Mouse (Mus musculus): ENCODE measurements around the gene E130114P18Rik. TPM values are rescaled to one million over a fixed set of nuclear protein-coding genes. Genes with fewer than 3 reads are reported as not detected.

E130114P18Rik gene
- total RNA-seq, 2 experiments from 2014 or later = 5.0 to 5.9 TPM

DNA sequence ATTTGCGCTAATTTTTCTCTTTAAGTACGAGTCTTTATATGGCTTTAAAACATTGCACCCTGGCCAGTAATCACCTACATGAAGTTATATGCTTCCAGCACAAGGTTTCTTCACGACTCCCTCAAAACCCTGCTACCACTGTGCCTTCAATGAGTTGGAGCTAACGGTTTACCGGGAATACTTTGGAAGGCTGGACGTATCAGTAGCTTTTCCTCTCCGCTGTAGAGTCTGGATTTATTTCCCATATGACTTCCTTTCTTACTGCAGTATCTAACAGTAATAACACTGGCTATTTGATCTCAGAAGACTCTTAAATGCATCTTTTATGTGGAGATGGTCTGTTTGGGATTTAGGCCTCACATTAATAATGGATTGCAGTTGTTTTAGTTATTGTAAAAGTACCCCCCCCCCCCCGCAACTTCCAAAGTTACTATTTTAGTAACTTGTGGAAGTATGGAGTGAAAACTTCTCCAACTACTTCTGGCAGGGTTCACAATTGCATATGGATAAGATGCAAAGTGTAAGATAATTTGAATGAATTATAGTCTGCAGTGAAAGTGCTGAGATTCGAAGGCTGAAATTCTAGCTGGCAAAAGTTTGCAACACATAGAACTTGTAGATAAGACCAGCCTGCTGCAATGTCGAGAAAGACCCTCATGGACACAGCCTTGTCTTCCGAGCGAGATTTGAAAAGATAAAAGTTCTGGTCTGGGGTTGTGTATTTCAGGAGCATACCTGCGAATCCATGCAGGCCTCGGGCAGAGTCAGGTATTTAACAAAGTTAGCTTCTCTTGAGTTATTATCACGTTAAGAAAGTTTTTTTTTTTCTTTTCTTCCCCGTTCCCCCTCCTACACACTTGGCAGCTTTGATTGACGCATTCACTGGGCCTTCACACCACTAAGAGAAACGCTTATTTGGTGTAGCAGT lies 1.4 kb upstream of the E130114P18Rik start:
- no peak for DNase-seq (ENCODE audit: low spot score in 2 of 2)
- intact Hi-C loops (cut with DNase I) = loop anchor here (5.0 to 10.0 kb wide), 2 partner anchors 194 to 543 kb away; no protein-coding TSS in a partner anchor

DNA sequence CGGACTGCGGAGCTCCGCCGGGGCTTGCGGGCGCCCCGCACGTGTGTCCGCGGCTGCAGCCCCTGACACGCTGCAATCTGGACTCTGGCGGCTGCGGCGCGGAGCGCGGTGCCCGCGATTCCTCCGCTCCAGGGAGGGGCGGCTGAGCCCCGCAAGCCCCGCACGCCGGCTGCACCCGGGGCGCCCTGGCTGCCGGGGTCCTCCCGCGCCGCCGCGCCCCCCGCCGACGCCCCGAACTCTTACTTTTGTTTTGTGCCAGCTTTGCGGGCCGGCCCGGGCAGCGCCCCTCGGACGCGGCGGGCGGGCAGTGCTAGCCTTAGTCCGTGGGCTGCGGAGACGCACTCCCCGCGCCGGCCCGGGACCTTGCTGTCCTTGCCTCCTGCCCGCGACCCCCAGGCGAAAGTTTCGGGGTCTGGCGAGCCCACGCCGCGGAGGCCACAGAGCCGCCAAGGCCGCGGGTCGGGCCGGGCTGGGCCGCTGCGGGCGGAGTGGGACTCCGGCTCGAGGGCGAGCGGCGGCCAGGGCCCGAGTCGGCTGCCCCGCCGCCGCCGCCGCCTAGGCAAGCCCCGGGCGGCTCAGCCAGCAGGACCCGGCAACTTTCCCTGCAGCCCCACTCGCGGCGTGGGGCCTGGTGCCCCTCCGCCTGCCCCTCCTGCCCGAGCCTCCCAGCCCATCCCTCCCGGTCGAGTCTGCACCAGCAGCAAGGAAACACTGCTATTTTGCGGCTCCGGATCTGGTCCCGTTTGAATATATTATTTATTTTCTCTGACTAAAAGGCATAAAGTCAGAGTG lies 529 bp upstream of the E130114P18Rik start:
- intact Hi-C loops (cut with DNase I) = loop anchor here (5.0 to 10.0 kb wide), 2 partner anchors 194 to 544 kb away; no protein-coding TSS in a partner anchor

DNA sequence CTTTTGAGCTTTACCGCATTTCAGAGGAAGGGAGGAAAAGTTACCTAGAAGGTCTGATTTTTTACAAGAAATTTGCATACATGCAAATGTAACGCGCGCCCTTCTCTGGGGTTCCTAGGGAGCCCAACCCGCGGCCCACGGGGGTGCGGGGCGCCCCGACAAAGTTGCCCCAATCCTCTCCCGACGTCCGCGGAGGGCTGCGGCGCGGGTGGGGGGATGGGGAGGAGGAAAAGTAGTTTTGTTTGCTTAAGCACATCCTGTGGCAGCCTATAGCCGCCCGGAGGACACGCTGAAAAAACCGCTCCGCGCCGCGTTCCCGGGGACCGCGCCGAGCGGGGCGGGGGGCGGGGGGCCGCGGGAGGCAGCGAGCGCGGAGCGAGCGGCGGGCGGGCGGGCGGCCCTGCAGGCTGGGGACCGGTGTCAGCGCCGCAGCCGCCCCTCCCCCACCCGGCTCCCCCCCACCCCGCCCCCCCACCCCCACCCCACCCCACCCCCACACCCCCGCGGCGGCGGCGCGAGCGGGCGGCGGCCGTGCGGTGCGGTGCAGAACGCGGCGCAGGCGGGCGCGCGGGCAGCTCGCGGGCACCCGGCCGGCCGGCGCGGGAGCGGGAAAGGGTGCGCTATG lies 685 bp downstream of the E130114P18Rik start:
- peak in 1 of 2 experiments; percentile 44 for DNase-seq (ENCODE audit: low spot score in 2 of 2)
- intact Hi-C loops (cut with DNase I) = loop anchor here (5.0 to 10.0 kb wide), 2 partner anchors 192 to 545 kb away; no protein-coding TSS in a partner anchor

More for the DNA sequence above, 529 bp upstream of the E130114P18Rik start:
- peak in 1 of 2 experiments; percentile 35 for DNase-seq (ENCODE audit: low spot score in 2 of 2)

DNA sequence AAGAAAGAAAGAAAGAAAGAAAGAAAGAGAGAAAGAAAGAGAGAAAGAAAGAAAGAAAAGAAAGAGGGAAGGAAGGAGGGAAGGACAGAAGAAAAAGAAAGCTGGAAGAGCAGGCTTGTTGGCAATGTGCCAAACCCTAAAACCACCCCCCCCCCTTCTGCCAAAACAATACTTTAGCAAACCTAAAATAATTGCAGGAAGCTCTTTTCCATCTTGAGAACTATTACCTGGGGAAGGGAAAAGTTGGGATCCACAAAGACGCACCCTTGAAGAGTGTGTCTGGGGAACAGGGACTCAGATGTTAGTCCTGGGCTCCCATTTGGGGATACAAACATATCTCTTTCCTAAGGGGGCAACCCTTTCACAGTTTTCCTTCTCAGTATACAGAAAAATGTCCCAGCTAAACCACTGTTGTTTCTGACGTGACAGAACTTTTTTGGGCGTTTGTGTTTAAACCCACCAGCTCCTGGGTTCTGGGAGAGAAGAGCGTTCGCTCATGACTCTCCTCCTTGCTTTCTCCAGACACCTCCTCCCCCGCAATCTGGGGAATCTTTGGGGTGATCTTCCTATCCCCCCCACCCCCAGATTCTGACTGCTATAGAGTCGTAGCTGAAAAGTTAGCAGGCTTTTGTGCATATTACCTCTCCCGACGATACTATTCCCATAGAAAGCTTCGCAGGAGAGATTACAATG lies 1.3 kb downstream of the E130114P18Rik start:
- intact Hi-C loops (cut with DNase I) = loop anchor here (5.0 to 10.0 kb wide), 2 partner anchors 192 to 546 kb away; no protein-coding TSS in a partner anchor
- no peak for DNase-seq (ENCODE audit: low spot score in 2 of 2)

DNA sequence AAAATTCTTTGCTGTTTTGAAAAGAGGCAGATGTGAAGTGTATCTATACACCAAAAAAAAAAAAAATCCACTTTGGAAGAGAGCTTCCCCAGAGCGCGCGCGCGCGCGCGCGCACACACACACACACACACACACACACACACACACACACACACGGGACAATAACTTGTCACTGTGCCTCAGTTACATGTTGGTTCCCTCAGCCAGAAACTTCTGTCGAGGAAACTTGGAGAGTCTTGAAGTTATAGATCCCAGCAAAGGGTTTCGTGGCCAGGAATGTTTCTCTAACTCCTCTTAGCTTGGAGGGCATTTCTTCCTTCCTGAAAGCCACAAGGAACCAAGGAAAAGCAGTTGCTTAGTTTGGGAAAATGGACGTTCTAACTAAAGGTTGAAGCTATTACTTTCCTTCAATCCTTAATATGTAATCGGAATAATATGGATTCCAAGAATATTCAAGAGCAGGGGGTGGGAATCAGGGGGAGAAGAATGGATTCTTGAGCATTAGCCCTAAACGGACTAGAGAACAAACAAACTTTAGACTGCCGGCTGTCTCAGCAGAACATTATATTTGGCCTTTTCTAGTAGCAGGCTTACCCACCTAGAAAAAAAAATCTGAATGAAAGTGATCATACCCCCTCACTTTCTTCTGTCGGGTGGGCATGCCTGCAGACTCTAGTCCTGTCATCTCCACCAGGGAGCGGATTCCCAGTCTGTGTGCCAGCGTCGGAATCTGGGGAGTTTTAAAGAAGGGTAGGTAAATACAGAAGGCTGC lies 2.2 kb downstream of the E130114P18Rik start:
- intact Hi-C loops (cut with DNase I) = loop anchor here (5.0 to 10.0 kb wide), 2 partner anchors 191 to 547 kb away; no protein-coding TSS in a partner anchor
- DNase-seq (ENCODE audit: low spot score in 2 of 2) = no peak

DNA sequence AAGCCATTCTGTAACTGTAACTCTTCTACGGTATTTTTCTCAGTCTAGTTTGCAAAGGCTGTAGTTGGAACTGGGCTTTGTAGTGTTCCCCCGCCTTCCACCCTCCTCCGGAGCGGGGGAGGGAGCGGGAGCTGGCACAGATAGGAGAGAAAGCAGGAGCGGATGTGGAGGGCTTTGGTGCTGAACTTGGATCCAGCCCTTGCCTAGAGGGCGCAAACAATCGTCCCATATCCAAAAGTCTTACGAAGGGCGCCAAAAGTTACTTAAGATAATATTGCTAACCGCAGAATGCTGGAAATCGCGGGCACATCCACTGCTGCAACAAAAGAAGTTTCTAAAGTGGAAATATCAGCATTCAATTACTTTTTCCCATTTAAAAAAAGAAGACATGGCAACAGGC lies 2.8 kb downstream of the E130114P18Rik start:
- intact Hi-C loops (cut with DNase I) = loop anchor here (5.0 to 10.0 kb wide), 2 partner anchors 190 to 547 kb away; no protein-coding TSS in a partner anchor
- peak; percentile 53 to 58 for DNase-seq (ENCODE audit: low spot score in 2 of 2)

DNA sequence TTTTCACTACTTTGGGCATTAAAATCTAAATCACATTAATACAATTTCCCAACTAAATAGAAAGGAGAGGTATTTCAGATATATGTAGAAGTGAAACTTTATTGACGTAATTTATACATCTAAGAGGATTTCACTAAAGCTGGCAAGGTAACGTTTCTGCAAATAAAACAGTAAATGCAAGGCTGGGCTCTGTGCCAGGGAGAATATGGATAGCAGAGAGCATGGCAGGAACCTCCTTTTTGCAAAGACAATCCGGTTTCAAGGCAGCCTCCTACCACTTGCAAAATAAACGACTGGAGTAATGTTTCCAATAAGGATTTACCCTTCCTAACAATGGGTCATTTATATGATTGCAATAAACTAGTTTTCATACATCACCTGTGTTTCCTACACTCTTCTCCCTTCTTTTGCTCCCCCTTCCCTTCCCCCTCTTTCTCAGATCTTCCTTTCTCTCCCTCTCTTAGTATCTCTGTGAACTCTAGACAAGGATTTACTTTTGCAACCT lies 3.4 kb downstream of the E130114P18Rik start:
- intact Hi-C loops (cut with DNase I) = loop anchor here (5.0 to 10.0 kb wide), 2 partner anchors 138 to 190 kb away; no protein-coding TSS in a partner anchor
- no peak for DNase-seq (ENCODE audit: low spot score in 2 of 2)

DNA sequence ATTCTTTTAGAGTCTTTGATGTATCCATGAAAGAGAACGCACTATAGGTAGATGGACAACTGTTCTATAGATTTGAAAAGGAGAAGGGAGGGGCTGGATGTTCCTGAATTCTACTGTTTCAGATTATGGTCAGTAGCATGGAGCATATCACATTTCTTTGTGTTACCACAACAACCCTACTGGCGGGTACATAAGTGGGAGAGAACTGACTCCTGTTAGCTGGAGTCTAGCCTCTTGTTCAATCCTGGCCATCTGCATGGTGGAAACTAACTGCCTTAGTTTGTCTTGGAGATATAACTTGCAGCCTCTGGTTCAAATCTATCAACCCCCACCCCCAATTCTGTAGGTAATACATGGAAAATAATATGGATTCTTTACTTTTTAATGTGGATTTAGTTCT lies 4.1 kb downstream of the E130114P18Rik start:
- intact Hi-C loops (cut with DNase I) = loop anchor here (2.0 to 10.0 kb wide), 4 partner anchors 17 to 189 kb away; no protein-coding TSS in a partner anchor
- DNase-seq (ENCODE audit: low spot score in 2 of 2) = no peak

DNA sequence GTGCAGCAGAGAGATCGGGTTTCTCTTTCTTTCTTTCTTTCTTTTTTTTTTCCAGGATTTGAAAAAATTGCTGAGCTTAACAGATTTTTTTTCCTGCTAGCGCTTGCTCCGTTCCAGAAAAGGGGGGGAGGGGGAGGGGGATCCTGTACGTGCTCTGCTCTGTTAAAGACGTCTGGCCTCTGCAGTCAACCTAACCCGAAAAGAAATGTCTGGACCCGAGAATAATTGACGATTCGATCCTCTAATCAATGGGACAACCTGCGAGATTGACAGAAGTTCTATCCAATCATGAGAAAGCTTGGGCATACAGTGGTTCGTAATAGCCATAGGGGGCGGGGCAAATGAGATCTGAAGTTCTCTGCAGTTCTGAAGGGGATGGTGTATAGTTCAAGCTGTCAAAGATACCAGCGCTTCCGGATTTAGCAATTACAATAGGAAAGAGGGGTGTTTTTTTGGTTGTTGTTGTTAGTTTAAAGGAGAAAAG lies 4.7 kb downstream of the E130114P18Rik start:
- DNase-seq (ENCODE audit: low spot score in 2 of 2) = peak; percentile 82 to 89
- intact Hi-C loops (cut with DNase I) = loop anchor here (2.0 to 10.0 kb wide), 4 partner anchors 16 to 188 kb away; no protein-coding TSS in a partner anchor

DNA sequence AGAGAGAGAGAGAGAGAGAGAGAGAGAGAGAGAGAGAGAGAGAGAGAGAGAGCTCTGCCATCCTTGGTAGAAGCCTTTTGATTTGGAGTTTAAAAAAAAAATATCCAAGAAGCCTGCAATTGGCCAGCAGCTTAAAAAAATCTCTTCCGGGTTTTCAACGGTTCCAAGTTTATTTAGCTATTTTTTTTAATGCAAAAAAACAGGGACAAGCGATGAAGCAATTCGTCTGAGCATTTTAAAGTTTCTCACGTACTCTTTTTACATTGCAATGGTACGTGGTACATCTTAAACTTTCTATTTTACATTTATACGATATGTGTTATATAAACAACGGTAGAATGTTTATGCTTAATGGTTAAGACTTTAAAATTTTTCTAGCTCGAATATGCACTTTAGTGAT lies 5.2 kb downstream of the E130114P18Rik start, which contains the start of gene Nfia:
Gene Nfia (plus strand): TSS at position 94 of the 400 bp plus-strand sequence.
- DNase-seq (ENCODE audit: low spot score in 2 of 2) = no peak
- intact Hi-C loops (cut with DNase I) = loop anchor here (2.0 to 10.0 kb wide), 4 partner anchors 16 to 188 kb away; no protein-coding TSS in a partner anchor

DNA sequence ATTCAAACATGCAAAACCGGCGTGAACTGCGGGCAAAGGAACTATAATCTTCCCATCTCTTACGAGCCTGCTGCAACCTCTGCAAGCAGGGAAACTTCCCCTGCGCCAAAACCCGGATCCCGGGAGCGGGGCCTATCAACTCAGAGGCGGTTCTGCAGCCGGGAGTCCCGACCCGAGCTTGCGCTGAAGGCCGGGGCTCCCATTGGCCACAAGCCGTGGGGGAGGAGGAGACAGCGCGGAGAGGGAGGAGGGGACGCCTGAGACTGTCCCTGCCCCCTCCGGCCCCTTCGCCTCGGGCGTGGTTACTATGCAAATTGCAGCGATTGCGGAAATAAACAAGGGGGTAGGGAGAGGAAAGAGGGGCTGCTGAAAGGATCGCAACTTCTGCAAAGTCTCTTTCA lies 5.8 kb downstream of the E130114P18Rik start:
- intact Hi-C loops (cut with DNase I) = loop anchor here (2.0 to 10.0 kb wide), 4 partner anchors 15 to 187 kb away; no protein-coding TSS in a partner anchor
- peak; percentile 94 for DNase-seq (ENCODE audit: low spot score in 2 of 2)

DNA sequence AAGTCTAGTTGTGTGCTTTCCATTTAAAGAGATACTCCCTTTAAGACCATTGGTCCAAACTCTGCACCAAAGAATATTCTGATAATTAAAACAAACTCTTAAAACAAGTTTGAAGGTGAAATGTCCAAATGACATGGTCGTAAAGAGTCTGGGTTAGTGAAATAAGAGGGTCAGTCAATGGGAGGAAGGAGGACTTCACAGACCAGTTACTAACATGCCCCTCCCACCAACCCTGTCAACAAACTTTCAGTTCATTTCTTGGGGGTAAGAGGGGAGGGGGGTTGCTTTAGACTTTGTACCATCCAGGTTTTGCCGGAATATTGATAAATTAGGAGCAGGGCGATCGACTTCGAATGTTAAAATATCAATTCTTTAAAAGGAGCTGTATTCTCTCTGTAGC lies 6.5 kb downstream of the E130114P18Rik start:
- no peak for DNase-seq (ENCODE audit: low spot score in 2 of 2)
- intact Hi-C loops (cut with DNase I) = loop anchor here (5.0 to 10.0 kb wide), 2 partner anchors 141 to 187 kb away; no protein-coding TSS in a partner anchor

DNA sequence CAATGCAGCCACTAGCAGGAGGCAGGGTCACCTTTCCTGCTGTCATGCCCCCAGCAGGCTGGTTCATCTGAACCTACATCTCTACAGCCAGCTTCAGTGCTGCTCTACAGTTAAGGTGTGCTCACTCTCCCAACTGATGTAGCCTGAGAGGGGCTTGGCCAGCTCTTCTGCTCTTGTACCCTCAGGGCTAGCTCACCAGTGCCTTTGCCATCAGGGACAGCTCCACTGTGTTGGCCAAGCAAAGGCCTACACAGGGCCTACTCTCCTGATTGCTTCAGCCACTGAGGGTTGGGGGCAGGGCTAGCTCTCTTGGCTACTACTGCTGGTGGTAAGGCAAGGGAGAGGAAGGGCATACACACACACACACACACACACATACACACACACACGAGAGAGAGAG lies 8.0 kb downstream of the E130114P18Rik start:
- intact Hi-C loops (cut with DNase I) = loop anchor here (5.0 to 10.0 kb wide), 2 partner anchors 142 to 185 kb away; no protein-coding TSS in a partner anchor

DNA sequence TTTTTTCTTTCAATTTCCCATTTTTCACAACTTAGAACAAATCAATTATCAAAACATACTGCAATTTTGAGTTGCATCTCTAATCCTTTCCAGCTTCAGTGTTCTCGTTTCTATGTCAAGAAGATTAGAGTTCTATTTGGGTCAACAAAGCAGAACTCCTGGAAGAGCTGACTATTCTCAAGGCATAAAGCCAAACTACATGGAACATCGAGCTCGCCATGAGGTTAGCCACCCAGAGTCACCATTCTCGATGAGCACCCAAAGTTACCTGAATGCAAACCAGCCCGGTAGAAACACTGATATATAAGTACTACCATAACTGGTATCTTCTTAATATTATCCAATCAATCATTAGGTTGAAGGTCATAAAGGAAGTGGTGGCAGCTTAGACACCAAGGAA lies 10.4 kb downstream of the E130114P18Rik start:
- intact Hi-C loops (cut with DNase I) = no loop called here
- DNase-seq (ENCODE audit: low spot score in 2 of 2) = no peak

More for the DNA sequence above, 8.0 kb downstream of the E130114P18Rik start:
- no peak for DNase-seq (ENCODE audit: low spot score in 2 of 2)

DNA sequence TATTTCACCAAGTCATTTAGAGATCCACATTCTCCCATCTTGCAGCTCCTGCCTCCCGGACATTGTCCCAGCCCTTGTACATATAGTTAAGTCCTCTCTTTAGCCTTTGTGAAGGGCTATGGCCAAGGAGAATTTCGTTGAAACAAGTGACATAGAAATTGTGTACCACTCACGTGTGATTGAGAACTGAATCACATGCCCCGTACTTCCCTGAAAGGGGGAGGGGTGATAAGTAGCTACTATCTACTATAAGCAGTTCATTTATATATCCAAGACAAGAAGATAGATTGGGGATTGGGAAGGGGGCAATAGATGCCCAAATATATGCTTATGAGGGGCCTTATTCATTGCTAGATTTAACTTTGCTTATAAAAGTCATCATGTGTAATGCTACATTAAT lies 10.9 kb downstream of the E130114P18Rik start:
- DNase-seq (ENCODE audit: low spot score in 2 of 2) = no peak
- intact Hi-C loops (cut with DNase I) = no loop called here

DNA sequence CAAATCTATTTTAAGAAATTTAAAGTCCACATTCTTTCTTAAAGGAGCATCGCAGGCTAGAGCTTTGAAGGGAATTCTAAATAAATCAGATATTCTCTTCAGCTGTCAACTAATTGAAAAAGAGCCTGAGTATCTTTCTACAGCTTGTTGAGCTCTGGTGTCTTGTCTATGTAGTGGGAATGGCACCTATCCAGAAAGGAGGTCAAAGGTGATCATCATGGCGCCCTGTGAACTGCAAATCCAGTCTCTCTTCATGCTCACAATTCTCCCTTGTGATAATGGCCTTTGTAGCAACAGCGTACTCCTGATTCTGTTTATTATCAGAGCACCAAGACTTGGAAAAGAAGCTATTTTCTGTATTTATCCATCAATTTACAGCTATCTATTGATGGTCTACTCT lies 11.8 kb downstream of the E130114P18Rik start:
- no peak for DNase-seq (ENCODE audit: low spot score in 2 of 2)
- intact Hi-C loops (cut with DNase I) = no loop called here

DNA sequence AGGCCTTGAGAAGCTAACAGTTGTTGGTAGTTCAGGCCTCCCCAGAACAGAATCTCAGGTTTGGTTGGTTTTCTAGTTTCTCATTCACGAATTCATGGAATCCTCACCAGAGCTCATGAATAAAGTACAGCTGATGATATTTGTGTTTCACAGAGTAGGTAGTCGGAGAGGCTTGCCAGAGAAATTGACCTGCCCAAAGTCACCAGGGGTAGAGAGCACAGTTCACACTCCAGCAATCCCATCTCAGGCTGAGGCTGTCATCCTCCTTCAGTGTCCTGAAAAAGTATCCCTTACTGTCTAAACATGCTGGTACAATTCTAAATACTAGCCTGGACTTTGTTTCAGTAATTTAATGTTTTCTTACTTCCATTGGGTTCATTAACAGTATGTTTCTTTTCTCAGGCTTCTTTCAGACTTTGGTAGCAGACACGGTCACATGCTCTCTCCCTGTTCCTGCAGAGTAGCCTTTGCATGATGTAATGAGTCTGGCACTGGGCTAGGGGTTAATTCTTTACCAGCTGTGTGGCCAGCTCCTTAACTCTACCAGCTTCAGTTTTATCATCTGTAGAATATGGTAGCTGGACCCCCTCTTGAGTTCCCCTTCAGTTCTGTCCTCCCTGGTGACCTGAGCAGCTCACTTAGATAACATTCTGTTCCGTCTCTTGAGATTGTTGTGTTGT lies 12.4 kb downstream of the E130114P18Rik start:
- intact Hi-C loops (cut with DNase I) = no loop called here
- DNase-seq (ENCODE audit: low spot score in 2 of 2) = no peak

Data from left cerebral cortex, postnatal 36 days (tissue).